Mouse (Mus musculus): ENCODE data around the gene Hoga1.
A peak's percentile ranks its signal among the peaks of the same experiment; 100 is the strongest.
"Not testable (repeated sequence)": the region's sequence is repeated elsewhere in the genome, so short reads cannot be mapped to it uniquely, and the experiment has no call there.

The Hoga1 gene

DNA sequence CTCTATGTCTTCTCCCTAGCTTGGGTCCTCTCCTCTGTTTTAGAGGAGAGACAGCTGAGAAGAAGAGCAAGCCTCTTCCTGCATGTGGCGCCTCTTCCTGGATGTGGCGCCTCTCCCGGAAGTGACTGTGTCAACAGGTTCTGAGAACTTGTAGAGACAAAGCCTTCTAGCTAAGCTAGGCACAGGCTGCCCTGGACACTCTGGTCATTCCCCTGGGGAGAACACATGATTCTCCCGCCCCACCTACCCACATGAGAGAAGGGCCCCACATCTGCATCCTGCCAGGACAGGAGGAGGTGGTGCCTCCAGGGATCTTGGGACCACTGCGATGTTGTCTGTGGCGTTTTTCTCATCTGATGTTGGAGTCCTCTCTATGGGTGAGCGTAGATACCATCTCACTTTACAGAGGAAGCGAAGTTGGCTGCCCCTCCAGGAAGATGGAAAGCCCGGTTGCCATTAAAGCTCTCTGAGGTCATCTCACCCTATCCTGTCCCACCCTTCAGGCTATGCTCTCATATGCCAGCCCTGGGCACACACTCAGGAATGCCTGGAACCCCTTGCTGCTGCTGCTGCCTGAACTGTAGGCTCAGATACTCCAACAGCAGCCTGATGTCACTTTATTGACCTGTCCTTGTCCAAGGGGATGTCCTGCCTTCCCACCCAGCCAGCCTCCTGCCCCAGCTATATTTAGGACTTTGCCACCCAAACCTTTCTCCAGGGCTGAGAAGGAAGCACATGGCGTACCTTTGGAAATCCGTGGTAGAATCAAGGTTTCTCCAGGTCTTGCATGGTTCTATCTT lies 23.2 kb downstream of the Hoga1 start:
- DNase-seq (ENCODE audit: low read depth in 1 of 2, low spot score in 2 of 2) = no peak

DNA sequence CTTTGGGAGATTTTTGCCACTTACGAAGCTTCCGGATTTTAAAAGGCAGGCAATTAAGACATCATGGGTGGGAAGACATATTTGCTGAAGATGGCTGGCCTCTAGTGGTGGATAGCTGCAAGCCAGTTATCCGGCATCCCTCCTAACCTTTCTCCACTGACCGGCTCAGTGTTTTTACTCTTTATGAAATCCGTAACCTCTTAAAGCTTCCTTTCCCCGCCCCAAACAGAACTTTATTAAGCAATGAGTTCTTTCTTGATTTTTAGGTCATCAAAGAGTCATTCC lies 23.8 kb downstream of the Hoga1 start:
- no peak for DNase-seq (ENCODE audit: low read depth in 1 of 2, low spot score in 2 of 2)

DNA sequence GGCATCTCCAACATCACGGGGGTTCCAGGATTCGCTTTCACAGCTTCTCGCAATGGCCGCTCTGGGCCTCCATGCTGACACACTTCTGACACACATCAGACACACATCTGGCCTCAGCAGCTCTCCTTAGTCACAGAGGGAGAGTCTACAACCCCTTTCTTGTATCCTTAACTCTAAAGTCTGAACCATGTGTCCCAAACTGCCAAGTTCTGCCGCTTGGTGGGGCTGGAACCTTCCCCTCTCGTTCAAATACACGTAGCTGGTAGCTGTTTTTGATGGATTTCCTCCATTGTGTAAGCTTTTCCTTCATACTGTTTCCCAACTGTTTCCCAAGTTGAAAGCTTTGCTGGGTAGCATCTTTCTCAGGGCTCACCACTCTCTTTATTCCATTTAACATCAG lies 25.8 kb downstream of the Hoga1 start:
- DNase-seq (ENCODE audit: low read depth in 1 of 2, low spot score in 2 of 2) = no peak

DNA sequence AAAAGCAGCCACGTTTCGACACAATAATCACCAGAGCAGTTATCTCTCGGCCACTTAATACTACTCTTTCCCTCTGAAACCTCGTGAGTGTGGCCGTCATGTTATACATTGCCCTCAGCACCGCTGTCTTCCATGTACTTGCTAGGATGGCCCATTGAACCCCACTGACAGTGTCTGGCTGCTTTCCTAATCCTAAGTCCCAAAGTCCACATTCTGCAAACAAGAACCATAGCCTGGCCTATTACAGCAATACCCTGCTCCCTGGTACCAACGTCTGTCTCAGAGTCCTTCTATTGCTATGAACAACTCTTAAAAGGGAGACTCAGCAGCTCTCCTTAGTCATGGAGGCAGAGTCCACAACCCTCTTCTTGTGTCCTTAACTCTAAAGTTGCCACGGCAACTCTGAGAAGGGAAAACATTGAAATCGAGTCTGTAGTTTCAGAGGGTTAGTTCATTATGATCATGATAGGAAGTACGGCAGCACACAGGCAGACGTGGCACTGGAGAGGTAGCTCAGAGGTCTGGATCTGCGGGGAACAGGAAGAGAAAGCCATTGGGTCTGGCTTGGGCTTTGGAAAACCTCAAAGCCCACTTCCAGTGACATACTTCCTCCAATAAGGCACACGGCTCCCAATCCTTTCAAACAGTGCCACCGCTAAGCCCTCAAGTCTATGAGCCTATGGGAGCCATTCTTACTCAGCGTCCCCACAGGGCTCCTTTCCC lies 26.6 kb downstream of the Hoga1 start:
- no peak for DNase-seq (ENCODE audit: low read depth in 1 of 2, low spot score in 2 of 2)

DNA sequence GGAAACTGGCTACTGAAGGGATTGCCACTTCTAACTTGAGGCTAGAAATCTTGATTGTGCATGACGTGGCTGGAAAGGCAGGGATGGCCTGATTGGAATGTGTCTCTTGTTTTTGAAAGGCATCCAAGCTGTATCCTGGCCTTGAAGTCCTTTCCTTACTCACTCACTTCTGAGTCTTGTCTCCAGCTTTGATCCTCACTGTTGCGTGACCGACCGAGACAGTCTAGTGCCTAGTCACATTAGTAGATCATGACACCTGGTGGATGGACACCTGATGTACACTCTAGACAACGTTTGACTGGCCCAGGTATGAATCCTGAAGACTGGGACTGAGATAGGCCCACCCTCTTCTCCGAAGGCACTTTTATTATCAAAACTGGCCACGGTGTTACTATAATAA lies 27.4 kb downstream of the Hoga1 start:
- DNase-seq (ENCODE audit: low read depth in 1 of 2, low spot score in 2 of 2) = no peak

DNA sequence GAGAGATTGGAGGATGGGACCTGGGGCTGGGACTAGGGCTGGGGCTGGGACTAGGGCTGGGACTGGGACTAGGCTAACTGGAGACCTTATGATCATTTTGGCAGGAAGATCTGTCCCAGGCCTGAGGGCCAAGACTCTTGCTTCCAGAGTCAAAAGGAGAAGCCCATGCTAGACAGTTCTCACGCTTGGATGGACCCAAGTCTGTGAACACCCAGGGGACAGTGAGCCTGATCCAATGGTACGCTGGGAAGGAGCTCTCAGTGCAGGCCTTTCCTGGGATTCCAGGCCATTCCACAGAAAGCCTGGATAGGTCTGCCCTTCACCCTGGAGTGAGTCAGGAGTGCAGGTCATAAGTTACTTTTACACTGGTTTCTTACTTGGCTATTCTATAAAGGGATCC lies 29.6 kb downstream of the Hoga1 start:
- no peak for DNase-seq (ENCODE audit: low read depth in 1 of 2, low spot score in 2 of 2)

DNA sequence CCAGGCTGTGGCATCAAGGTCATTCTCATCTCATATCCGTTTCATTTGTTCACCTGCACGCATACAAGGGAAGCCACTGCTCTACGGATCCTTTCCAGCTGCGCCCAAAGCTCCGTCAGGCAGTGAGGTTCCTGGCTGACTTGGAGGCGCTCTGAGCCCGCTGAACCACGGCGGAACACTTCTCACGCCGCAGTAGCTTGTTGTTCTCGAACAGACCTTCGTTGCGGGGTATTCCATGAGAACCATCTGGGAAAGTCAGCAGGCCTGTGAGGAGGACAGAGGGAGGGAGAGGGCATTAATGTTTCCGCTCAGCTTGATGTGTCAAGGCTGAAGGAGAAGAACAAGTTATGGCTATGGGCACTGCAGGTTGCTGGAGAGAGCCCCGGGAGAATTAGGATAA lies 30.6 kb downstream of the Hoga1 start:
- DNase-seq (ENCODE audit: low read depth in 1 of 2, low spot score in 2 of 2) = no peak

DNA sequence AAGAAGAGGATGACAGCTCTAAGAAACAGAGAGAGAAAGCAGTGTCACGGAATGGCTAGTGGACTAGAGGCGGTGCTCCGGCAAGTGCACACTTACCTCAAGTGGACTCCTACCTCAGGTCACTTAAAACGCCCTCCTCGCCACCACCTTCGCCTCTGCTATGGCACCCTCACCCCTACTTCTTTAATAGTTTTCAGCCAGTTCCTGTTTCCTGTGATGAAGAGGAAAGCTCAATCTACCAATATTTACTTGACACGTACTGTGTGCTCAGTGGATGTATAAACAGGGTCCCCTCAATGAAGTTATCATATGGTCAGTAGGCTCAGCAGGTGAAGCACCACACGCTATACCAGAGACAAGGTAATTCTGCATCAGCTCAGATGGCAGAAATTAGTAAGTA lies 33.2 kb downstream of the Hoga1 start:
- DNase-seq (ENCODE audit: low read depth in 1 of 2, low spot score in 2 of 2) = no peak

DNA sequence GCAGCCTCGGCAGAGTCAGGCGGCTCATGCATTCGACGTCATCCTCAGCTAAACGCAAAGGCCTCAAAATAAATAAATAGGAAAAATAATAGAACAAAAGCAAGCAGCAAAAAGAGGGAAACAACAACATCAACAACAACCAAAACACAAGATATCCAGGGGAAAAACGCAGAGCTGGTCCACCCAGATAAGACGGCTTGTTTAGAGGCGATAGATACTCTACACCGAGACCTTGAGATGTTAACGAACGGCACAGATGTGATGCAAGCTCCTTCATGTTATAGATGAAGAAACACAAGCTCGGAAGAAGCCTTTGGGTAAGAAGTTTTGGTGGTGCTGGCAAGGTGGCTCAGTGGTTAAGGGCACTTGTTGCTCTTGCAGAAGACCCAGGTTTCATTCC lies 33.6 kb downstream of the Hoga1 start:
- no peak for DNase-seq (ENCODE audit: low read depth in 1 of 2, low spot score in 2 of 2)

DNA sequence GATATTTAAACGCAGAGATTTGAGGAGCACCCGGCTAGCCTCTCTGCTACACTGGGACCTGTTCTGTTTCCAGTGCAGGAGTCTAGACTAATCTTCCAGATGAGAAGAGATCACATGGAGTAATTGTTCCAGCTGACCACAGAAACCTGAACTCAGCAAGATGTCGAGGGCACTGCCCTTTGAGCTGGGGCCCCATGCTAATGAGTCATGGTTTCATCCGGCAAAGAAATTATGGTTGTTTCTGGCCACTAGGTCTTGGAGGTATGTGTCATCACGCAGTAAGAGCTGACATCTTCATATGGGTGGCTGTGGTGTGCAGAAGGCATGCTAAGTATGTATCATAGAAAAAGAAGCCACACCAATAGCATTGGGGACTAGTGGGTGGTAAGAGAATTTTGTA lies 34.5 kb downstream of the Hoga1 start:
- no peak for DNase-seq (ENCODE audit: low read depth in 1 of 2, low spot score in 2 of 2)

DNA sequence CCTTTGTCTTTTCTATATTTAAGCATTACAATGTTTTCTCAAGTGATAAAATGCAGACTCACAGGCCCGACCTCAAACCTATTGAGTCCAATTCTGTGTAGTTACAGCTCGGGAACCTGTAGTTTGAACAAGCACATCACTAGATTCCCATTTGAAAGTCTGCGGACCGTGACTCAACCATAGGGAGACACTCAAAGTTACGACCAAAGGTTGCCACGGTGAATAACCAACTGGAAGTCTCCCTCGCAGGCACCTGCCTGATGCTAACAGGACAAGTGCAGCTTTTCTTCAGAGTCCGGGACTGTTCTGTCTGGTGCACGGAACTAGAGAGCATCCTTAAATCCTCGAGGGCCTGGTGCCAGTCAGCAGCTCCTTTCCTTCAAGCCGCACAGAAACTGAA lies 35.1 kb downstream of the Hoga1 start:
- DNase-seq (ENCODE audit: low read depth in 1 of 2, low spot score in 2 of 2) = no peak

DNA sequence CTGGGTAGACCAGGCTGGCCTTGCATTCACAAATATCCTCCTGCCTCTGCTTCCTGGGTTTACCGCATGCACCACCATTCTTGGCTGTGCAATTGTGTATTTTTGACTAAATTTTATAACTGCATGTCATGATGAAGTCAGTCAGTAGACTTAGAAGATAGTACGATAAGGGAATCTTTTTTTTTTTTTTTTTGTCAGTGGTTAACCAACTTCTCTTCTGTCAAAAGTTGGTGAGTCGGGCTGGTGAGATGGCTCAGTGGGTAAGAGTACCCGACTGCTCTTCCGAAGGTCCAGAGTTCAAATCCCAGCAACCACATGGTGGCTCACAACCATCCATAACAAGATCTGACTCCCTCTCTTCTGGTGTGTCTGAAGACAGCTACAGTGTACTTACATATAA lies 36.2 kb downstream of the Hoga1 start:
- DNase-seq (ENCODE audit: low read depth in 1 of 2, low spot score in 2 of 2) = not testable (repeated sequence)

DNA sequence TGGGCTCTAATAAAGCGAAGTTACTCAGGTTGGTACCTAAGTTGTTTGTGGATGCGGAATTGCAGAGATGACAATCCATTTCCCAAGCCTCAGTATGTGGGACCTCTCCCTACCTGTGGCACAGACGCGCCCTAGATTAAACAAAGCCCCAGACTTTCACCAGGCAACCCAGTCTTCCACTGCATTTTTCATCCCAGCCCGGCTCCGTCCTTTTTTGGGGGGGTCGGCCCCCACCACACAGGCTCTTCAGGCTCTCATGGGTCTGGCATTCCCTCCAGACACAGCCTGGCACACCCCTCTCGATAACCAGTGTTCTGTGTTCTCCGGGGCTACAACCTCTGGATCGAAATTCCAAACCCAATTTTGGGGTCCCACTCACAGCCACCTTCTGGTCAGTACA lies 40.3 kb downstream of the Hoga1 start:
- DNase-seq (ENCODE audit: low read depth in 1 of 2, low spot score in 2 of 2) = no peak

DNA sequence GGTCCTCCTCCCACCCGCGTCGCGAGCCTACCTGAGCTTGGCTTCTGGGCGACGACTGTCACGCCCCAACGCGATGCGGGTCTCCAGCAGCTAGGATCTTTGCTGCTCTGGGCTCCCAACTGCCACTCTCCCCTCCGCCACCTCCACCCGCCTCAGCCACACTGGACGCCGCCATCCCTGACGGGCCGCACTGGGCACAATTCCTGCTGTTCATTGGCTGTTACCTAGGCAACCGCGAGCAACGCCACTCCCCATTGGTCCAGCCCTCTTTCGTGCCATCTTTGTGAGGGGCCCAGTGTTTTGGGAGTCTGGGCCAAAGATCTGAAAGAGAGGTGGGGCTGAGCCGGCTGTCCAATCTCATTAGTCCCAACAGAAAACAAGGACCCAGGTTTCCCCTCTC lies 40.8 kb downstream of the Hoga1 start, which contains the start of gene Morn4:
Gene Morn4 (minus strand): TSS at position 192 of the 400 bp plus-strand sequence.
- peak in 1 of 2 experiments; percentile 13 for DNase-seq (ENCODE audit: low read depth in 1 of 2, low spot score in 2 of 2)

DNA sequence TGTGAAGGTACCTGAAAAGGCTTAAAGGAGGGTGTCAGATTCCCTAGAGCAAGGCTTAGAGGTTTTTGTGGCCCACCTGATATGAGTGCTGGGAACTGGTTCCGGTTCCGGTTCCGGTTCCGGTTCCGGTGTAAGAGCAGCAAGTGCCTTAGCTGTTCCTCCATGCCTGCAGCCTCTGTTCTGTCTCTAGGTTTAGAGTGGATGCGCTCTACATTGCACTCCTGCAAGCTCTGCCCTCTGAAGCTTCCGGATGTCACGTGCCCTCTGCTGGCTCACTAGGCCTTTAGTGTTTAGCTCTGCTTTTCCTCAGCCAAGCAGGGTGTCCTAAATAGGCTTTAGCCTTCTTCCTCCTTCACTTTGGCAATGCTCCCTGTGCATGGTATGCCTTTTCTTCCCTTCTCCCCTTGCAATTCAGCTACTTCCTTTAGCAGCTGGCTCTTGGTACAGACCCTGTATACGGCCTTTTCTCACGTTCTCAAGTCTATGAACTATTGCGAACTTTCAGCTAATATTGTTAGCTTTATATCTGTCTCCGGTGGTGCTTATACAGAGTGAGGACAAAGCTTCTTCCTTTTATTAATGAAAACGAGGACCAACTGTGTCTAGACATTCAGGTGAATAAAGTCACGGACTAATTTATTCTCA lies 43.8 kb downstream of the Hoga1 start:
- peak; percentile 14 to 37 for DNase-seq (ENCODE audit: low read depth in 1 of 2, low spot score in 2 of 2)

DNA sequence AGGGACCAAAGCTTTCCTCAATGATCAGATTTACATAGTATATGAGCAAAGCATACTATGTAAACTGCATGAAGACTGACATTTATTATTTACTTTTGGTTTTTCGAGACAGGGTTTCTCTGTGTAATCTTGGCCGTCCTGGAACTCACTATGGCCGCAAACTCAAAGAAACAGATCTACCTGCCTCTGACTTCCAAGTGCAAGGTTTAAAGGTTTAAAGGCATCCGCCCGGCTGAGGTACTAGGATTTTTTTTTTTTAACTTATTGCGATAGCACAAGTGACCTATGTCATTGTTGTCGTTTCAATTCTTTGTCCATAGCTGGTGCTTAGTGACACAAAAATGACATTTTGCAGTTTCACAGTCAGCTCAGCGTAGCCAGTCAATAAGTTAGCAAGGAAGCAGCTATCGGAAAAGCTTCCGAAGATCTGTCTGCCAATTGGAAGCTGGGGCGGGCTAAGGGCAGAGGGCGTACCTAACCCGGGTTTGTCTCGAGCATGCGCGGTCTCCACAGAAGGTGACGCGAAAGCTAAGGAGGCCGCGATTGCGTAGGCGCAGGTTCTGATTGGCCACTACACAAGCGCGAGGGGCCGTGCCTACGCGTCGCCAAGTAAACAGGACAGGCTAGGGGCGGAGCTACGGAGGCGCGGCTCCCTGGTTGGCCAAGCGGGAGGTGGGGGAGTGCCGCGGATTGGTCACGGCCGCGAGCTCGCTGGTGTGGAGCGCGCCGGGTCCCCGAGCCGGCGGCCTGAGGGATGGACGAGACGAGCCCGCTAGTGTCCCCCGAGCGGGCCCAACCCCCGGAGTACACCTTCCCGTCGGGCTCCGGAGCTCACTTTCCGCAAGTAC lies 44.6 kb downstream of the Hoga1 start, which contains the start of gene Pi4k2a:
Gene Pi4k2a (plus strand): TSS at position 723 of the 848 bp plus-strand sequence.
- DNase-seq (ENCODE audit: low read depth in 1 of 2, low spot score in 2 of 2) = peak; percentile 97 to 99

DNA sequence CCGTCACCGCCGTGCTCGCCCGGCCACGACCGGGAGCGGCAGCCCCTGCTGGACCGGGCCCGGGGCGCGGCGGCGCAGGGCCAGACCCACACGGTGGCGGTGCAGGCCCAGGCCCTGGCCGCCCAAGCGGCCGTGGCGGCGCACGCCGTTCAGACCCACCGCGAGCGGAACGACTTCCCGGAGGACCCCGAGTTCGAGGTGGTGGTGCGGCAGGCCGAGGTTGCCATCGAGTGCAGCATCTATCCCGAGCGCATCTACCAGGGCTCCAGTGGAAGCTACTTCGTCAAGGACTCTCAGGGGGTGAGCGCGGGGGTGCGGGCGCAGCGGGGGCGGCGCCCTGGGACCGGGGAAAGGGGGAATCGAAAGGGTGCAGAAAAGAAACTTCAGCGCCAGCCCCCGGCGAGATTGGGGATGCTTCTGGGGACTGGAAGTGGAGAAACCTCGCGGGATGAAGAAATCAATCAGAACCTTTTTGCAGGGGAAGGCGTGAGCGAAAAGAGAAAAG lies 45.3 kb downstream of the Hoga1 start:
- DNase-seq (ENCODE audit: low read depth in 1 of 2, low spot score in 2 of 2) = peak; percentile 22 to 31

DNA sequence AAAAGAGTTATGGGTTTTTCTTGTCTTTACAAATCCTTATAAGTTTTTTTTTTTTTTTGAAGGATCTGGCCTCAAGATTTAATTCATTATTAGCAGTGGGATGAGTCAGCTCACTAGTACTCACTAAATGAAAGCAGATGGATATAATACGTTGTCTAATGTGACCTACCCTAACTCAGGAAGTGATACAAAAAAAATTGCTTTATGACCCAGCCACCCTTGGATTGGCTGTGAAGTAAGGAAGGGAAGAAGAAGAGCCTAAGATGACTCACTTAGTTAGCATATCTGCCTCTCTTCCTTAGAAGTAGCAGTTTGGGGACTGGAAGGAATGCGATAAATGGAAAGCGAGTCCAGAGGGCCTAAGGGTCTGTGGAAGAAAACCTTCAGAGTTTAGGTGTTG lies 54.0 kb downstream of the Hoga1 start:
- DNase-seq (ENCODE audit: low read depth in 1 of 2, low spot score in 2 of 2) = no peak

DNA sequence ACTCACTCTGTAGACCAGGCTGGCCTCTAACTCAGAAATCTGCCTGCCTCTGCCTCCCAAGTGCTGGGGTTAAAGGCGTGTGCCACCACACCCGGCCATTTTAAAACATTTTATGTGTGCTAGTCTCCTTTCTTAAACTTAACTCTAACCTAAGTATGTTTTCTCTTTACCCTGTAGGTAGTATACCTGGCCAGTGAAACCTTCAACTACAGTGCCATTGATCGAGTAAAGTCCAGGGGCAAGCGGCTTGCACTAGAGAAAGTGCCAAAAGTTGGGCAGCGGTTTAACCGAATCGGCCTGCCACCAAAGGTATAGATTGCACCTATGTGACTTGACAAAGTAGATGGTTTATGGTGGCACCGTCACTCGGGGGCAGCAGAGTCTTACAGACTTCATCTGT lies 59.3 kb downstream of the Hoga1 start:
- DNase-seq (ENCODE audit: low read depth in 1 of 2, low spot score in 2 of 2) = no peak

DNA sequence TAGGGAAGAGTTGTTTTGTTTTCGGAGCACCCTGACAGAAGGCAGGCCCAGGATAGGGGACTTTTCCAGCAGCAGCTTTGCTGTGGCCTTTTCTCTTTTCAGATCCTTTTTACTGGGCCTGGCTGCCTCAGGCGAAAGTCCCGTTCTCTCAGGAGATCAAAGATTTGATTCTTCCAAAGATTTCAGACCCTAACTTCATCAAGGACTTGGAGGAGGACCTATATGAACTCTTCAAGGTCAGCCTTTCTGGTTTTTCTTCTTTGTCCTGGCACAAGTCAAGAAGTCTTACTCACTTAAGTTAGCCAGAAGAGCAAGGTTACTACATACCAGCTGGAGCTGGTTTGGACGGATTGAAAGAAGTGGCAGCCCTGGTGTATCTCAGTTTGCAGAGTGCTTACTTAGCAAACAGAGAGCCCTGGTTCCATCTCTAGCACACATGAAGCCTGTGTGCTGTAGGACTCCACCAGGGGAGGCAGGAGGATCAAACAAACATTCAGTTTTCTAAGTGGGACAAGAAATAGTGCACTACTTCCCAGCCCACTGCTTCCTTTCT lies 70.4 kb downstream of the Hoga1 start:
- DNase-seq (ENCODE audit: low read depth in 1 of 2, low spot score in 2 of 2) = no peak

DNA sequence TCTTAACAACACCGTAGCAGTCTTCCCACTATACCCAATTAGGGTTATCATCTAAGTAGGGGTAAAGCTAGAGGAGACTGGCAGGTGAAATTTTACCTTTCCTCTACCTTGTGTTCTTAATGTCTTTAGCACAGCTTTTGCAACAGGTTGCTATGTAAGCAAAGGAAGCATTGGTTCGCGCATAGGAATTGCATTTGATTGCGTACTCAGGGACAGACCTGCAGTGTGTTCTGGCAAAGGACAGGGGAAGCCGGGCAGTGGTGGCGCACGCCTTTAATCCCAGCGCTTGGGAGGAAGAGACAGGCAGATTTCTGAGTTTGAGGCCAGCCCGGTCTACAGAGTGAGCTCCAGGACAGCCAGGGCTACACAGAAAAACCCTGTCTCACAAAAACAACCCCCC lies 72.7 kb downstream of the Hoga1 start:
- DNase-seq (ENCODE audit: low read depth in 1 of 2, low spot score in 2 of 2) = no peak
